Mouse (Mus musculus) heart, embryonic 13.5 days (tissue): ENCODE measurements around the gene Cabin1. TPM values are rescaled to one million over a fixed set of nuclear protein-coding genes. Genes with fewer than 3 reads are reported as not detected.

Experiments used
- ATAC-seq: fragments of 200-750 bp; cut with Nextera tagmentation; 2 replicates; pipeline ENCODE4 v1.8.0; 2017; ENCODE audit warnings: moderate TSS enrichment; ENCODE audit not compliant: insufficient number of reproducible peaks, low FRiP score, low TSS enrichment; ENCODE audit errors: extremely low read depth
- H3K27ac ChIP-seq: fragments of 300-500 bp; sonication (generic); replicated peaks from 2 replicates; pipeline ENCODE4 v1.5.1; 2015; ENCODE audit warnings: moderate library complexity, mild to moderate bottlenecking, inconsistent platforms
- H3K27me3 ChIP-seq: fragments of 300-500 bp; sonication (generic); replicated peaks from 2 replicates; pipeline ENCODE4 v1.6.1; 2015; ENCODE audit warnings: mild to moderate bottlenecking, inconsistent platforms
- H3K36me3 ChIP-seq: fragments of 300-500 bp; sonication (generic); 2 replicates; pipeline ENCODE4 v1.6.1; 2015; ENCODE audit warnings: mild to moderate bottlenecking, inconsistent platforms
- H3K4me1 ChIP-seq: fragments of 300-500 bp; sonication (generic); 2 replicates; pipeline ENCODE4 v1.6.1; 2015; ENCODE audit warnings: inconsistent platforms
- H3K4me2 ChIP-seq: fragments of 300-500 bp; sonication (generic); 2 replicates; pipeline ENCODE4 v1.6.1; 2015; ENCODE audit warnings: inconsistent platforms, mild to moderate bottlenecking, moderate library complexity
- H3K4me3 ChIP-seq: fragments of 300-500 bp; sonication (generic); 2 replicates; pipeline ENCODE4 v1.5.1; 2015; ENCODE audit warnings: moderate library complexity, mild to moderate bottlenecking, inconsistent platforms
- H3K9ac ChIP-seq: fragments of 300-500 bp; sonication (generic); 2 replicates; pipeline ENCODE4 v1.6.1; 2015; ENCODE audit warnings: inconsistent platforms, mild to moderate bottlenecking, moderate library complexity
- H3K9me3 ChIP-seq: fragments of 300-500 bp; sonication (generic); 2 replicates; pipeline ENCODE4 v1.6.1; 2016; ENCODE audit warnings: inconsistent platforms
- WGBS: fragments of 180-500 bp; shearing (Covaris S2); methylation state at CpG from one replicate; pipeline ENCODE4 v1.1.7; 2015; ENCODE audit warnings: mixed read lengths; 5-methylcytosine and 5-hydroxymethylcytosine counted together
- polyA plus RNA-seq: library from polyadenylated mRNA; unstranded; fragments of >200 nt; fragmentation: Nextera tagmentation; extraction: Ambion mirVana; gene quantifications from 2 replicates; pipeline ENCODE4 v1.2.1, GENCODE M21; 2015

Cabin1 gene
- polyA plus RNA-seq, 1 experiment from 2014 or later = 24.3 TPM

GRCm38 (mm10) chr10:75696597-75697355, 67.4 kb downstream of the Cabin1 start:
- Histone ChIP-seq H3K27ac (no peak overlapping the region), H3K9ac (no peak overlapping the region), H3K4me2 (peak overlapping the region; percentile 1; the same call in 1 of the 2 replicates), H3K4me3 (no peak overlapping the region), H3K36me3 (peaks cover 89% of the 10 kb centered on the region), H3K9me3 (no peaks in the 10 kb centered on the region), H3K27me3 (no peaks in the 10 kb centered on the region), H3K4me1 (peaks cover 18% of the 10 kb centered on the region)
- no peak for ATAC-seq
- 72% methylated on average over 7 of the region's 7 CpGs for WGBS

GRCm38 (mm10) chr10:75695521-75695920, 68.6 kb downstream of the Cabin1 start:
- Histone ChIP-seq H3K36me3 (peaks cover 98% of the 10 kb centered on the region), H3K27me3 (no peaks in the 10 kb centered on the region), H3K4me2 (no peak overlapping the region), H3K27ac (no peak overlapping the region), H3K4me1 (peaks cover 18% of the 10 kb centered on the region), H3K4me3 (no peak overlapping the region), H3K9ac (no peak overlapping the region), H3K9me3 (no peaks in the 10 kb centered on the region)
- ATAC-seq = no peak; the same call in 1 of the 2 replicates
- WGBS = 94% methylated on average over 2 of the region's 2 CpGs

GRCm38 (mm10) chr10:75695078-75695477, 69.1 kb downstream of the Cabin1 start:
- no peak overlapping the region for H3K4me2 ChIP-seq

GRCm38 (mm10) chr10:75694567-75694966, 69.6 kb downstream of the Cabin1 start:
- Histone ChIP-seq H3K4me1 (peaks cover 18% of the 10 kb centered on the region), H3K27me3 (no peaks in the 10 kb centered on the region), H3K9ac (no peak overlapping the region), H3K4me3 (no peak overlapping the region), H3K27ac (no peak overlapping the region), H3K4me2 (no peak overlapping the region), H3K36me3 (peaks cover 95% of the 10 kb centered on the region), H3K9me3 (no peaks in the 10 kb centered on the region)
- ATAC-seq = no peak
- 89% methylated on average over 9 of the region's 9 CpGs for WGBS

More at GRCm38 (mm10) chr10:75695078-75695477, 69.1 kb downstream of the Cabin1 start:
- Histone ChIP-seq H3K9me3 (no peaks in the 10 kb centered on the region), H3K9ac (no peak overlapping the region), H3K27me3 (no peaks in the 10 kb centered on the region), H3K27ac (no peak overlapping the region), H3K4me3 (no peak overlapping the region), H3K36me3 (peaks cover 95% of the 10 kb centered on the region), H3K4me1 (peaks cover 18% of the 10 kb centered on the region)
- ATAC-seq = no peak
- WGBS = 91% methylated on average over 5 of the region's 5 CpGs

- no peak overlapping the region for H3K4me3 ChIP-seq
- H3K4me2 ChIP-seq = no peak overlapping the region
- peak overlapping the region; percentile 50; the same call in 1 of the 2 replicates for H3K27ac ChIP-seq
- peaks cover 18% of the 10 kb centered on the region for H3K4me1 ChIP-seq
- WGBS = 76% methylated on average over 11 of the region's 11 CpGs
- peaks cover 95% of the 10 kb centered on the region for H3K36me3 ChIP-seq
- no peak overlapping the region for H3K9ac ChIP-seq
- H3K27me3 ChIP-seq = no peaks in the 10 kb centered on the region
- no peak for ATAC-seq
- H3K9me3 ChIP-seq = no peaks in the 10 kb centered on the region
Measured at GRCm38 (mm10) chr10:75693451-75694233, 70.5 kb downstream of the Cabin1 start.

- Histone ChIP-seq H3K4me2 (no peak overlapping the region), H3K9me3 (no peaks in the 10 kb centered on the region), H3K4me1 (peaks cover 3% of the 10 kb centered on the region), H3K27ac (no peak overlapping the region), H3K36me3 (peaks cover 81% of the 10 kb centered on the region), H3K4me3 (no peak overlapping the region), H3K9ac (no peak overlapping the region), H3K27me3 (no peaks in the 10 kb centered on the region)
- 84% methylated on average over 2 of the region's 2 CpGs for WGBS
- no peak for ATAC-seq
Measured at GRCm38 (mm10) chr10:75688598-75688997, 75.5 kb downstream of the Cabin1 start.

- H3K36me3 ChIP-seq = peaks cover 81% of the 10 kb centered on the region
Measured at GRCm38 (mm10) chr10:75686724-75687123, 77.4 kb downstream of the Cabin1 start.

GRCm38 (mm10) chr10:75684035-75685004, 79.8 kb downstream of the Cabin1 start:
- no peaks in the 10 kb centered on the region for H3K9me3 ChIP-seq
- H3K36me3 ChIP-seq = peaks cover 83% of the 10 kb centered on the region
- H3K4me1 ChIP-seq = no peaks in the 10 kb centered on the region; the same call in 1 of the 2 replicates
- no peak for ATAC-seq
- H3K4me3 ChIP-seq = no peak overlapping the region
- no peak overlapping the region for H3K27ac ChIP-seq
- H3K4me2 ChIP-seq = no peak overlapping the region
- WGBS = 65% methylated on average over 12 of the region's 12 CpGs
- H3K9ac ChIP-seq = no peak overlapping the region
- H3K27me3 ChIP-seq = no peaks in the 10 kb centered on the region

More at GRCm38 (mm10) chr10:75686724-75687123, 77.4 kb downstream of the Cabin1 start:
- Histone ChIP-seq H3K4me3 (no peak overlapping the region), H3K9ac (no peak overlapping the region), H3K27ac (no peak overlapping the region), H3K9me3 (no peaks in the 10 kb centered on the region), H3K27me3 (no peaks in the 10 kb centered on the region), H3K4me2 (no peak overlapping the region), H3K4me1 (no peaks in the 10 kb centered on the region; the same call in 1 of the 2 replicates)
- ATAC-seq = no peak
- WGBS = 81% methylated on average over 4 of the region's 4 CpGs

- Histone ChIP-seq H3K4me3 (no peak overlapping the region), H3K27ac (no peak overlapping the region), H3K4me2 (no peak overlapping the region), H3K27me3 (no peaks in the 10 kb centered on the region), H3K36me3 (peaks cover 56% of the 10 kb centered on the region), H3K9ac (no peak overlapping the region), H3K9me3 (no peaks in the 10 kb centered on the region), H3K4me1 (peaks cover 20% of the 10 kb centered on the region)
- ATAC-seq = no peak
- WGBS = 89% methylated on average over 10 of the region's 10 CpGs
Measured at GRCm38 (mm10) chr10:75680574-75681001, 83.6 kb downstream of the Cabin1 start.

GRCm38 (mm10) chr10:75679204-75679603, 84.9 kb downstream of the Cabin1 start:
- Histone ChIP-seq H3K9me3 (no peaks in the 10 kb centered on the region), H3K27ac (no peak overlapping the region), H3K9ac (no peak overlapping the region), H3K36me3 (peaks cover 56% of the 10 kb centered on the region), H3K27me3 (no peaks in the 10 kb centered on the region), H3K4me1 (peaks cover 20% of the 10 kb centered on the region), H3K4me3 (no peak overlapping the region), H3K4me2 (no peak overlapping the region)
- no peak for ATAC-seq
- 90% methylated on average over 6 of the region's 6 CpGs for WGBS
